Mouse (Mus musculus) midbrain, embryonic 10.5 days (tissue): ENCODE data around the gene Atp6v0d1. TPM values are rescaled to one million over a fixed set of nuclear protein-coding genes. Genes with fewer than 3 reads are reported as not detected.
"Not testable (repeated sequence)": the region's sequence is repeated elsewhere in the genome, so short reads cannot be mapped to it uniquely, and the experiment has no call there.

ENCODE experiments used
- DNase-seq: peaks from one replicate; pipeline ENCODE4 v3.0.0-alpha.2; 2017; ENCODE audit warnings: low spot score
- H3K27ac ChIP-seq: fragments of 300-500 bp; sonication (generic); replicated peaks from 2 replicates; pipeline ENCODE4 v1.5.1; 2016; ENCODE audit warnings: mild to moderate bottlenecking
- H3K27me3 ChIP-seq: fragments of 300-500 bp; sonication (generic); 2 replicates; pipeline ENCODE4 v1.6.1; 2016; ENCODE audit warnings: low read depth, mild to moderate bottlenecking; ENCODE audit not compliant: poor library complexity, severe bottlenecking
- H3K36me3 ChIP-seq: fragments of 300-500 bp; sonication (generic); 2 replicates; pipeline ENCODE4 v1.6.1; 2016; ENCODE audit warnings: mild to moderate bottlenecking, moderate library complexity
- H3K4me1 ChIP-seq: fragments of 300-500 bp; sonication (generic); 2 replicates; pipeline ENCODE4 v1.6.1; 2016
- H3K4me3 ChIP-seq: fragments of 300-500 bp; sonication (generic); 2 replicates; pipeline ENCODE4 v1.5.1; 2016; ENCODE audit warnings: mild to moderate bottlenecking, moderate library complexity
- H3K9me3 ChIP-seq: fragments of 300-500 bp; sonication (generic); replicated peaks from 2 replicates; pipeline ENCODE4 v1.6.1; 2016; ENCODE audit warnings: mild to moderate bottlenecking
- WGBS: fragments of 180-500 bp; shearing (Covaris S2); methylation state at CpG from one replicate; pipeline ENCODE4 v1.1.7; 2016; 5-methylcytosine and 5-hydroxymethylcytosine counted together
- polyA plus RNA-seq: library from polyadenylated mRNA; unstranded; fragments of >200 nt; fragmentation: Nextera tagmentation; extraction: Ambion mirVana; gene quantifications from 2 replicates; pipeline ENCODE4 v1.2.1, GENCODE M21; 2016

Atp6v0d1 gene
- polyA plus RNA-seq, 1 experiment from 2014 or later, result 85.4 TPM

DNA sequence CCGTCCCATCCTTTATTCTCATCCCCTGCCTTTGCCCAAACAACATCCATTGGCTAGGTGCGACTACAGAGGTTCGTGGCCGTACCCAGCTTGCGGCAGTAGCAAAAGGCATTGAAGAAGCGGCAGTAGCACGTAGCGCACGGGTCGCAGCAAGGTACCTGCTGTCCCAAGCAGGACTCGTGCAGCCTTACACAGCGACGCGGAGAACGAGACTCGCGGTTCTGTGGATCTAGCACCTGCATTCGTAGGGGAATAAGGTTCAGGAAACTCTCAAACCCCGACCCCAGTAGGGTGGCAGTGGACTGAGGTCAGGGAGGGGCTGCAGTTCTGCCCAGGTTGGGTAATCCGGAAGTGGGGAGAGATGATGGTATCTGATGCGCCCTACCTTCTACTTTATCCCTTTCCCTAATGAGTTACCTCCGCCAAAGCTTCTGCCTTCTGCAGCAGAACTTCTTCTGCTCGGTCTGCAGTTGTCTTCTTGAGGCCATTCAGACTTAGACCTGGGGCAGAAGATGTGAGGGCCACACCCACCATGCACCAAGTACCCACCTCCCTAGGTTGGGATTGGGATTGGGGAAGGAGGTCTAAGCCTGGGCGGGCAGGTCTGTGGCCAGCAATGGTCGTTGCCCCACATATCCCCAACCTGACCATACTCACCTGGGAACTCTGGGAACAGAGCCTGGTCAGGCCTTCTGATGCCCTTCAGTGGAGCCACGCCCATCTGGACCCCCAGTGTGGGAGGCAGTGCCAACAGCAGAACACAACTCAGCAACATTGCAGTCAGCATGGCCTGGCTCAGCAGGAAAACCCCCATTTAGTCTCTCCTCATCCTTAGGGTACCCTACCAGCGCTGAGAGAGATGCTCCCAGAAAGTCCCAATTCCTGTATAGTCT lies 1.1 kb upstream of the Atp6v0d1 start:
- Histone ChIP-seq H3K4me1 (peaks cover 30% of the 10 kb centered on the region), H3K36me3 (0 out of 2 replicates have a peak, but pooled peaks cover 3% of the 10 kb centered on the region), H3K4me3 (peak overlapping the region; percentile 93), H3K27ac (peak overlapping the region; percentile 83), H3K9me3 (no peaks in the 10 kb centered on the region), H3K27me3 (peaks cover 8% of the 10 kb centered on the region)
- WGBS, result 31% methylated on average over 27 of the region's 27 CpGs
- no peak for DNase-seq

DNA sequence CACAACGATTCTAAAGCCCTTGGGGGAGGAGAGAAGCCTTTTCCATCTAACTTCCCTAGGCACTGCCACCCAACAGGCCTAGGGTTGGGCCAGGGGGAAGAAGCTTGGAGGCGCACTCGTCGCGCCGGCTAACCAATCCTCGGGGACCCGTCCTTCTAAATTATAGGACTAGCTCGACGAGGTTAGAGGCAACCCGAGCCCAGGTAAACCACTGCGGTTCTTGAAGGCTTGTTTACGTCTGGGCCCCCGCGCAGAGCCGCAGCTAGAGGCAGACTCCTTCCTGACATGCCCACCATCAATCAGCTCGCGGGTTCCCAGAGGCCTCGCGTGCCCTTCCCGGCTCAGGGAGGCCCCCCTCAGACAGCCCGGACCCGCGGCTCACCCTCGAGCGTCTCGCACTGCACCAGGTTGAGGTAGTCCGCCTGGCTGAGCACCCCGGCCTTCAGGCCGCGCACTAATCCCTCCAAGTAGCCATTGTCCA lies 406 bp downstream of the Atp6v0d1 start:
- H3K36me3 ChIP-seq, result 0 out of 2 replicates have a peak, but pooled peaks cover 3% of the 10 kb centered on the region
- under 1% methylated on average over 31 of the region's 31 CpGs for WGBS
- no peaks in the 10 kb centered on the region for H3K9me3 ChIP-seq
- H3K4me1 ChIP-seq, result peaks cover 30% of the 10 kb centered on the region
- H3K27me3 ChIP-seq, result peaks cover 8% of the 10 kb centered on the region
- H3K27ac ChIP-seq, result peak overlapping the region; percentile 83
- DNase-seq, result no peak
- peak overlapping the region; percentile 93 for H3K4me3 ChIP-seq

GRCm38 (mm10) chr8:105564573-105565229 lies 1.1 kb downstream of the Atp6v0d1 start:
- H3K27ac ChIP-seq, H3K27me3 ChIP-seq, DNase-seq, H3K36me3 ChIP-seq, H3K9me3 ChIP-seq: not testable (repeated sequence)
- peaks cover 30% of the 10 kb centered on the region for H3K4me1 ChIP-seq
- H3K4me3 ChIP-seq, result peak overlapping the region; percentile 93
- WGBS, result 86% methylated on average over 9 of the region's 9 CpGs

DNA sequence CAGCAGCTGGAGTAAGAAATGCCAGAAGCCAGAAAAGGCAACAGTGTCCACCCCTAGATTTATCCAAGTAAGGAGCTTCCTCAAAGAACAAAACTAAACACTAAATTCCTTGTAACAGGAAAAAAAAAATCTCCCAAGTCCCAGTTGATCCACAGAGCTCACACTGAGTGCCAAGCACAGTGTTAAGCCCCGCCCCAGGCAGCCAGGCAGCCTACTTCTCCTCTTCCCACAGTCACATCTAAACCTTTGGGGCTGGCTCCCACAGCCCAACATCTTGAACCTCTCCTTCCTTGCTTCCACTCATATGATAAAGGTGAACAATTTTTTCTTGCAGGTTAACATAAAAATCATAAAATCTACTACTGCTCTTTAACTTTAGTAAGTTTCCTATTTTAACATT lies 2.0 kb downstream of the Atp6v0d1 start:
- H3K4me3 ChIP-seq, result no peak overlapping the region
- H3K9me3 ChIP-seq, result no peaks in the 10 kb centered on the region
- peaks cover 30% of the 10 kb centered on the region for H3K4me1 ChIP-seq
- 89% methylated on average over 1 of the region's 1 CpGs for WGBS
- H3K27ac ChIP-seq, result no peak overlapping the region
- H3K36me3 ChIP-seq, result peaks cover 8% of the 10 kb centered on the region; the same call in 1 of the 2 replicates
- peaks cover 8% of the 10 kb centered on the region for H3K27me3 ChIP-seq
- DNase-seq, result no peak

- 88% methylated on average over 3 of the region's 3 CpGs for WGBS
- H3K9me3 ChIP-seq, result no peaks in the 10 kb centered on the region
Observed at GRCm38 (mm10) chr8:105562863-105563262, 3.0 kb downstream of the Atp6v0d1 start.

DNA sequence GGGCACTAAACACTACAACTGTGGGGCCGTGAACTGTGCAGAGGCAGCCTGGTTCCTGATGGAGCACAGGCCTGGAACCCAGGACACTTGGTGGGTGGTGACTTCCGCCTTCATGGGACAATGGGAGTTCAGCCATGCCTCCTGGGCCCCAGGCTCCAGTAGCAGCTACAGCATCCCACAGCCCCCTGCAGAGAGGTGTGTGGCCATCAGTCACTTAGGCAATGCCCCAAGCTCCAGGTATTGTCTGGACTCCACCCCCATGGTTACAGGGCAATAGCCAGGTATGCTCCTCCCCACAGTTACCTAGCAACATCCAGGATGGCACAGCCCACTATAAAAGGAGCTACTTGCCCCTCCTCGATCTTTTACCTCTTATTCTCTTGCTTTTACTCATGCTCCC lies 10.6 kb downstream of the Atp6v0d1 start:
- WGBS, result 75% methylated on average over 3 of the region's 3 CpGs
- Histone ChIP-seq H3K4me1 (no peaks in the 10 kb centered on the region), H3K27me3 (no peaks in the 10 kb centered on the region), H3K27ac (no peak overlapping the region), H3K9me3 (no peaks in the 10 kb centered on the region), H3K36me3 (peaks cover 4% of the 10 kb centered on the region; the same call in 1 of the 2 replicates), H3K4me3 (no peak overlapping the region)
- no peak for DNase-seq

More at GRCm38 (mm10) chr8:105562863-105563262, 3.0 kb downstream of the Atp6v0d1 start:
- peaks cover 8% of the 10 kb centered on the region; the same call in 1 of the 2 replicates for H3K36me3 ChIP-seq
- DNase-seq, result no peak
- no peak overlapping the region for H3K27ac ChIP-seq
- no peak overlapping the region for H3K4me3 ChIP-seq
- peaks cover 30% of the 10 kb centered on the region for H3K4me1 ChIP-seq
- peaks cover 8% of the 10 kb centered on the region for H3K27me3 ChIP-seq

DNA sequence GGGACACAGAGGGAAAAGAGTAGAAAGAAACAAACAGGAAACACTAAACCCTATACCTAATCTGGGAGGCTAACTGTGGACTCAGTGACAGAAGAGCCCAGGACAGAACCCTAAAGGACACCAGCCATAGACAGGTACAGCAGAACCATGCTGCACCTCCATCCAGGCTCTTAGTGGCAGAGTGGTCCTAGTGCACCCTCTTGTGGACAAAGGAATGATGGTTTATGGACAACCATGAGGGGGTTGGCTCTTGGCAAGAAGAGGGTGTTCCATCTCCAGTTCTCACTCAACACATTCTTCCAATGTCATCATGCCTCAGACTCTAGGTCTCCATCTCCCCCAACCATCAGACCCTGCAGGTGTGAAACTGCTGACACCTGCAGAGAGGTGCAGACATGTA lies 11.8 kb downstream of the Atp6v0d1 start:
- H3K27me3 ChIP-seq, result no peaks in the 10 kb centered on the region
- H3K36me3 ChIP-seq, result no peaks in the 10 kb centered on the region; the same call in 1 of the 2 replicates
- no peaks in the 10 kb centered on the region for H3K9me3 ChIP-seq
- H3K4me1 ChIP-seq, result no peaks in the 10 kb centered on the region
- no peak overlapping the region for H3K4me3 ChIP-seq
- no peak overlapping the region for H3K27ac ChIP-seq
- peak; percentile 57 for DNase-seq

DNA sequence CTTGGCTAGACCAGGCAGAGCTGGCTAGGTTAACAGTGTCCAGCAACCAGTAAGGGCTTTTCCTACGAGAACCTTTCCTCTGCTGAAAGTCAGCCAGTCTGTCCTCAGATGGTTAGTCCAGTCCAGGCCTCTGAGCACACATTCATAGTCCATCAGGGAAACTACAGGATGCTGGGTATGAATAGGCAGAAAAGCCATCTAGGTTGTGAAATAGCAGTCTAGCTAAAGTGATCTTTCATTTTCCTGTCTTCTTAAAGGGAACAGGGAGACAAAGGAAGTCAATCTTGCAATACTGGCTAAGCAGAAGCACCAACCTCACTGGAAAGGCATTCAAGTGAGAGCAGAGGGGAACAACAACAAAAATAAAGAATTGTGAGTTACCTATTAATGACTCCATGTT lies 13.0 kb downstream of the Atp6v0d1 start:
- no peak for DNase-seq
- H3K27ac ChIP-seq, result no peak overlapping the region
- WGBS, result 83% methylated on average over 1 of the region's 1 CpGs
- H3K9me3 ChIP-seq, result no peaks in the 10 kb centered on the region
- no peaks in the 10 kb centered on the region for H3K27me3 ChIP-seq
- no peak overlapping the region for H3K4me3 ChIP-seq
- no peaks in the 10 kb centered on the region for H3K4me1 ChIP-seq
- no peaks in the 10 kb centered on the region; the same call in 1 of the 2 replicates for H3K36me3 ChIP-seq

- no peaks in the 10 kb centered on the region; the same call in 1 of the 2 replicates for H3K36me3 ChIP-seq
- no peak for DNase-seq
- no peak overlapping the region for H3K27ac ChIP-seq
- no peaks in the 10 kb centered on the region for H3K9me3 ChIP-seq
- H3K4me3 ChIP-seq, result no peak overlapping the region
- H3K27me3 ChIP-seq, result no peaks in the 10 kb centered on the region
- no peaks in the 10 kb centered on the region for H3K4me1 ChIP-seq
- WGBS, result 89% methylated on average over 2 of the region's 2 CpGs
Observed at GRCm38 (mm10) chr8:105552032-105552431, 13.8 kb downstream of the Atp6v0d1 start.

- no peaks in the 10 kb centered on the region for H3K9me3 ChIP-seq
- no peak for DNase-seq
- 84% methylated on average over 2 of the region's 2 CpGs for WGBS
- no peaks in the 10 kb centered on the region for H3K4me1 ChIP-seq
- H3K4me3 ChIP-seq, result no peak overlapping the region
- no peaks in the 10 kb centered on the region for H3K27me3 ChIP-seq
- no peak overlapping the region for H3K27ac ChIP-seq
- H3K36me3 ChIP-seq, result no peaks in the 10 kb centered on the region; the same call in 1 of the 2 replicates
Observed at GRCm38 (mm10) chr8:105550083-105550482, 15.8 kb downstream of the Atp6v0d1 start.

DNA sequence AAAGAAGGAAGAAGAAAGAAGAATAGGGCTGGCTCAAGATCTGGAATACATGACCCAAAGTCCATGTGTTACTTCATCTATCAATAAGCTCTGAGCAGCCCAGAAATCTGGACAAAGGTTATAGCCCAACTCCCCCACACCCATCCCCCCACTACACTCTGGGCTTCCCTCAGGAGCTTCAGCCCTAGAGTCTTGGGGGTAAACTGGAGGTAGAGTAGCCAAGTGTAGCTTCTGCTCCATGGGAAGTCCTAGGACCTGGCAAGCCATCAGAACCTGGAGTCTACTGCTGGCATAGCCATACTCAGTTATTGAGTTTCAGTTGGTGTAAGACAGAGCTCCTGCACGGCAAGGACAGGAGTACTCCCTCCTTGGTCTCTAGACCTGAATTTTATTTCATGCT lies 16.3 kb downstream of the Atp6v0d1 start:
- Histone ChIP-seq H3K36me3 (no peaks in the 10 kb centered on the region; the same call in 1 of the 2 replicates), H3K9me3 (no peaks in the 10 kb centered on the region), H3K27me3 (no peaks in the 10 kb centered on the region), H3K4me3 (no peak overlapping the region), H3K4me1 (no peaks in the 10 kb centered on the region; the same call in 1 of the 2 replicates), H3K27ac (no peak overlapping the region)
- 94% methylated on average over 1 of the region's 1 CpGs for WGBS
- DNase-seq, result no peak

- 90% methylated on average over 6 of the region's 6 CpGs for WGBS
- Histone ChIP-seq H3K27me3 (no peaks in the 10 kb centered on the region), H3K4me3 (no peak overlapping the region), H3K36me3 (peaks cover 3% of the 10 kb centered on the region; the same call in 1 of the 2 replicates), H3K4me1 (no peaks in the 10 kb centered on the region; the same call in 1 of the 2 replicates), H3K9me3 (no peaks in the 10 kb centered on the region), H3K27ac (no peak overlapping the region)
- no peak for DNase-seq
Observed at GRCm38 (mm10) chr8:105546384-105547350, 19.2 kb downstream of the Atp6v0d1 start.
